Mouse (Mus musculus): ENCODE data around the gene Stat2. TPM values are rescaled to one million over a fixed set of nuclear protein-coding genes. Genes with fewer than 3 reads are reported as not detected.

Stat2 gene
- polyA plus RNA-seq, 1 experiment, result 7.5 TPM

- Histone ChIP-seq H3K27me3 (ENCODE audit: control insufficient read depth, insufficient read depth, insufficient read length) (no peaks in the 10 kb centered on the region), H3ac (ENCODE audit: control insufficient read depth, insufficient read length) (no peak overlapping the region), H3K4me2 (ENCODE audit: low read depth) (no peak overlapping the region), H3K36me3 (ENCODE audit: control insufficient read depth, insufficient read depth) (no peaks in the 10 kb centered on the region), H3K79me2 (ENCODE audit: control insufficient read depth, insufficient read depth) (peaks cover 4% of the 10 kb centered on the region), H3K4me3 (no peak overlapping the region)
- TF ChIP-seq TCF3 (IDR thresholded peaks at IDR 0.05; ENCODE audit: insufficient read length, low read depth) (no peak), REST (IDR thresholded peaks at IDR 0.05; ENCODE audit: insufficient read depth, insufficient read length) (no peak), SRF (IDR thresholded peaks at IDR 0.05; ENCODE audit: control insufficient read depth, insufficient read length, low read depth) (no peak), E2F4 (IDR thresholded peaks at IDR 0.05; ENCODE audit: insufficient read depth) (no peak), MAX (IDR thresholded peaks at IDR 0.05; ENCODE audit: low read depth) (no peak), CEBPB (IDR thresholded peaks at IDR 0.05; ENCODE audit: insufficient read depth, poor library complexity, severe bottlenecking) (no peak), USF1 (IDR thresholded peaks at IDR 0.05; ENCODE audit: low read depth) (no peak), MYOG (IDR thresholded peaks at IDR 0.05; ENCODE audit: control insufficient read depth in 1 of 3, insufficient read depth in 1 of 3, insufficient read length in 2 of 3, low read depth in 2 of 3) (no peak)
These were observed 27.3 kb downstream of the Stat2 start for GRCm38 (mm10) chr10:128297622-128298021.

- Histone ChIP-seq H3ac (ENCODE audit: control insufficient read depth, insufficient read length) (no peak overlapping the region), H3K36me3 (ENCODE audit: control insufficient read depth, insufficient read depth) (no peaks in the 10 kb centered on the region), H3K27me3 (ENCODE audit: control insufficient read depth, insufficient read depth, insufficient read length) (no peaks in the 10 kb centered on the region), H3K79me2 (ENCODE audit: control insufficient read depth, insufficient read depth) (peaks cover 5% of the 10 kb centered on the region), H3K4me2 (ENCODE audit: low read depth) (no peak overlapping the region), H3K4me3 (no peak overlapping the region)
- TF ChIP-seq POLR2AphosphoS2 (IDR thresholded peaks at IDR 0.05; ENCODE audit: insufficient read length, low read depth) (no peak), MYOG (IDR thresholded peaks at IDR 0.05; ENCODE audit: control insufficient read depth in 1 of 3, insufficient read depth in 1 of 3, insufficient read length in 2 of 3, low read depth in 2 of 3) (no peak), SRF (IDR thresholded peaks at IDR 0.05; ENCODE audit: control insufficient read depth, insufficient read length, low read depth) (no peak), MAX (IDR thresholded peaks at IDR 0.05; ENCODE audit: low read depth) (no peak), CEBPB (IDR thresholded peaks at IDR 0.05; ENCODE audit: insufficient read depth, poor library complexity, severe bottlenecking) (no peak), MYOD1 (IDR thresholded peaks at IDR 0.05; ENCODE audit: control insufficient read depth in 1 of 3, insufficient read length in 2 of 3, low read depth in 2 of 3) (no peak), USF1 (IDR thresholded peaks at IDR 0.05; ENCODE audit: low read depth) (no peak), TCF12 (IDR thresholded peaks at IDR 0.05; ENCODE audit: insufficient read depth, poor library complexity, severe bottlenecking) (no peak), POLR2A (IDR thresholded peaks at IDR 0.05; ENCODE audit: insufficient read length, low read depth) (no peak), REST (IDR thresholded peaks at IDR 0.05; ENCODE audit: insufficient read depth, insufficient read length) (no peak), TCF3 (IDR thresholded peaks at IDR 0.05; ENCODE audit: insufficient read length, low read depth) (no peak), E2F4 (IDR thresholded peaks at IDR 0.05; ENCODE audit: insufficient read depth) (no peak)
These were observed 27.9 kb downstream of the Stat2 start for GRCm38 (mm10) chr10:128298243-128298642.

GRCm38 (mm10) chr10:128298702-128299171 is 28.4 kb downstream of the Stat2 start, which contains the start of gene Il23a:
TSS of gene Il23a (minus strand) at chr10:128298752.
- TF ChIP-seq POLR2A (IDR thresholded peaks at IDR 0.05; ENCODE audit: insufficient read length, low read depth) (no peak), MYOD1 (IDR thresholded peaks at IDR 0.05; ENCODE audit: control insufficient read depth in 1 of 3, insufficient read length in 2 of 3, low read depth in 2 of 3) (no peak), TCF12 (IDR thresholded peaks at IDR 0.05; ENCODE audit: insufficient read depth, poor library complexity, severe bottlenecking) (no peak), TCF3 (IDR thresholded peaks at IDR 0.05; ENCODE audit: insufficient read length, low read depth) (no peak), MYOG (IDR thresholded peaks at IDR 0.05; ENCODE audit: control insufficient read depth in 1 of 3, insufficient read depth in 1 of 3, insufficient read length in 2 of 3, low read depth in 2 of 3) (peak in 1 of 3 experiments; percentile 41), REST (IDR thresholded peaks at IDR 0.05; ENCODE audit: insufficient read depth, insufficient read length) (no peak), E2F4 (IDR thresholded peaks at IDR 0.05; ENCODE audit: insufficient read depth) (no peak), POLR2AphosphoS2 (IDR thresholded peaks at IDR 0.05; ENCODE audit: insufficient read length, low read depth) (no peak), CEBPB (IDR thresholded peaks at IDR 0.05; ENCODE audit: insufficient read depth, poor library complexity, severe bottlenecking) (peak; percentile 80; the same call in 1 of the 2 replicates), MAX (IDR thresholded peaks at IDR 0.05; ENCODE audit: low read depth) (no peak), SRF (IDR thresholded peaks at IDR 0.05; ENCODE audit: control insufficient read depth, insufficient read length, low read depth) (no peak)
- Histone ChIP-seq H3ac (ENCODE audit: control insufficient read depth, insufficient read length) (no peak within 1 kb of the TSS), H3K79me2 (ENCODE audit: control insufficient read depth, insufficient read depth) (peaks cover 5% of the 10 kb centered on the region), H3K4me3 (no peak within 1 kb of the TSS), H3K36me3 (ENCODE audit: control insufficient read depth, insufficient read depth) (no peaks in the 10 kb centered on the region), H3K4me2 (ENCODE audit: low read depth) (no peak within 1 kb of the TSS), H3K27me3 (ENCODE audit: control insufficient read depth, insufficient read depth, insufficient read length) (no peaks in the 10 kb centered on the region)

GRCm38 (mm10) chr10:128302357-128302756 is 32.0 kb downstream of the Stat2 start:
- Histone ChIP-seq H3K4me3 (peak overlapping the region; percentile 61), H3ac (ENCODE audit: control insufficient read depth, insufficient read length) (peak overlapping the region; percentile 3), H3K27me3 (ENCODE audit: control insufficient read depth, insufficient read depth, insufficient read length) (no peaks in the 10 kb centered on the region), H3K79me2 (ENCODE audit: control insufficient read depth, insufficient read depth) (peaks cover 13% of the 10 kb centered on the region), H3K36me3 (ENCODE audit: control insufficient read depth, insufficient read depth) (no peaks in the 10 kb centered on the region), H3K4me2 (ENCODE audit: low read depth) (peak overlapping the region; percentile 98)
- TF ChIP-seq POLR2AphosphoS2 (IDR thresholded peaks at IDR 0.05; ENCODE audit: insufficient read length, low read depth), result no peak
- no peak for TF ChIP-seq TCF3 (IDR thresholded peaks at IDR 0.05; ENCODE audit: insufficient read length, low read depth)
- no peak for TF ChIP-seq MYOG (IDR thresholded peaks at IDR 0.05; ENCODE audit: control insufficient read depth in 1 of 3, insufficient read depth in 1 of 3, insufficient read length in 2 of 3, low read depth in 2 of 3)
- TF ChIP-seq E2F4 (IDR thresholded peaks at IDR 0.05; ENCODE audit: insufficient read depth), result no peak
- no peak for TF ChIP-seq SRF (IDR thresholded peaks at IDR 0.05; ENCODE audit: control insufficient read depth, insufficient read length, low read depth)
- no peak for TF ChIP-seq USF1 (IDR thresholded peaks at IDR 0.05; ENCODE audit: low read depth)
- TF ChIP-seq REST (IDR thresholded peaks at IDR 0.05; ENCODE audit: insufficient read depth, insufficient read length), result no peak
- no peak for TF ChIP-seq MAX (IDR thresholded peaks at IDR 0.05; ENCODE audit: low read depth)
- TF ChIP-seq MYOD1 (IDR thresholded peaks at IDR 0.05; ENCODE audit: control insufficient read depth in 1 of 3, insufficient read length in 2 of 3, low read depth in 2 of 3), result no peak
- TF ChIP-seq CEBPB (IDR thresholded peaks at IDR 0.05; ENCODE audit: insufficient read depth, poor library complexity, severe bottlenecking), result no peak
- TF ChIP-seq TCF12 (IDR thresholded peaks at IDR 0.05; ENCODE audit: insufficient read depth, poor library complexity, severe bottlenecking), result no peak
- no peak for TF ChIP-seq POLR2A (IDR thresholded peaks at IDR 0.05; ENCODE audit: insufficient read length, low read depth)

All from myocyte (in vitro differentiated cells).